Comparison of ENCODE assay signal across 14 mouse cellular contexts in the genomic region with DNA sequence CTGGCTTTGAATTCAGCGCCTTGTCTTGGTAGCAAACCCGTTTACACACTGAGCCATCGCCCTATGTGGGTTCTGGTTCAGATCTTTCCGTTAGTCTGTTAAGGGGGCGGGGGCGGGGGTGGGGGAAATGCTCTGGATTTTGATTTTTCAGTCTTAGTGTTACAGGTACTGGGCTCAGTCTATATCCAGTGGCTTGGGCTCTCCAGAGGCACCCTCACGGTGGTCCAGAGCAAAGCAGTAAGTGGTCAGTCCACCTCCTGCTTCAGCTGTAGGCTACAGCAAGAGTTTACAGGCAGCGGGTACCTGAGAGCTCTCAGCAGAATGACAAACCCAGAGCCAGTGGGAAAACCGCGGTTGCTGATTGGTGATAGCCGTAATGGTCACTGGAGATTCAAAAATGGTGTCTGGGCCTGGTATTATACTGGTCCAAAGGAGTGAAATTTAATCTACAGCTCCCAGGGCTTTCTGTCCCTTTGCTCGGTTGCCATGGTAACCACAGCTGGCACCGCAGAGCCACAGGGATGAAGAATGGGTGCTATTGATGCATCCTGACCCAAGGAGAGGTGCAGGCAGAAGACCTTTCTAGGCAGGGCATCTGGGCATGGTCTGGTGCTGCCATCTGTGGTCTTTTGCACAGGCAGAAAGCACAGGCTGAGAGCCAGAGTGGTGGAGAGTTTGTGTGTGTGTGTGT. TPM values are rescaled to one million over a fixed set of nuclear protein-coding genes. Genes with fewer than 3 reads are reported as not detected.
DNase-seq lines count a peak whose midpoint lies in the region; ATAC-seq and TF ChIP-seq lines count a peak whose summit lies in the region.
"Had no signal": no experiment of that assay in that cellular context is flagged by ENCODE, and none has a peak within 500 bp of the region (broad histone marks: within the 10 kb centered on the region; RNA-seq: fewer than 3 reads in every experiment).

No protein-coding gene starts in this region.

- 71% methylated on average over 13 of the region's 13 CpGs for WGBS in limb, embryonic 12.5 days
- WGBS in limb, embryonic 10.5 days, result 76% methylated on average over 13 of the region's 13 CpGs
- WGBS in embryonic facial prominence, embryonic 10.5 days, result 64% methylated on average over 13 of the region's 13 CpGs
- 51% methylated on average over 13 of the region's 13 CpGs for WGBS in hindbrain, embryonic 14.5 days
- WGBS in midbrain, embryonic 14.5 days, result 51% methylated on average over 13 of the region's 13 CpGs
- WGBS in liver, postnatal 0 days (ENCODE audit: insufficient replicate concordance), result 68% methylated on average over 13 of the region's 13 CpGs

- H3K9ac ChIP-seq in limb, embryonic 12.5 days (replicated peaks), result no peak overlapping the region
- H3K9ac ChIP-seq in hindbrain, embryonic 14.5 days, result no peak overlapping the region
- H3K9ac ChIP-seq in midbrain, embryonic 14.5 days (replicated peaks; ENCODE audit: low read length), result no peak overlapping the region
- H3K9ac ChIP-seq in liver, postnatal 0 days (replicated peaks), result no peak overlapping the region
- H3K9ac ChIP-seq: liver, embryonic 14.5 days had no signal

- no peak overlapping the region for H3K4me3 ChIP-seq in limb, embryonic 12.5 days (replicated peaks)
- H3K4me3 ChIP-seq in limb, embryonic 10.5 days, result no peak overlapping the region
- no peak overlapping the region for H3K4me3 ChIP-seq in embryonic facial prominence, embryonic 10.5 days
- no peak overlapping the region for H3K4me3 ChIP-seq in hindbrain, embryonic 14.5 days (replicated peaks; ENCODE audit: low read length)
- H3K4me3 ChIP-seq in midbrain, embryonic 14.5 days (replicated peaks; ENCODE audit: low read depth, low read length), result no peak overlapping the region
- H3K4me3 ChIP-seq in gastrocnemius, adult 2 months, result no peak overlapping the region
- no peak overlapping the region for H3K4me3 ChIP-seq in liver, postnatal 0 days (ENCODE audit: low read depth, low read length)

- H3K4me1 ChIP-seq in limb, embryonic 12.5 days (replicated peaks), result peaks cover 41% of the 10 kb centered on the region
- H3K4me1 ChIP-seq in limb, embryonic 10.5 days, result peaks cover 37% of the 10 kb centered on the region
- H3K4me1 ChIP-seq in embryonic facial prominence, embryonic 10.5 days, result peaks cover 46% of the 10 kb centered on the region
- peaks cover 22% of the 10 kb centered on the region for H3K4me1 ChIP-seq in hindbrain, embryonic 14.5 days (replicated peaks; ENCODE audit: control insufficient read depth, insufficient read depth, low read length)
- H3K4me1 ChIP-seq in midbrain, embryonic 14.5 days (ENCODE audit: control insufficient read depth, insufficient read depth, low read length), result peaks cover 20% of the 10 kb centered on the region
- no peaks in the 10 kb centered on the region for H3K4me1 ChIP-seq in liver, postnatal 0 days (ENCODE audit: insufficient read depth)

- intact Hi-C loops in gastrocnemius, adult 2 months (cut with DNase I), result no loop called here

- H3K27ac ChIP-seq in limb, embryonic 12.5 days, result 0 out of 2 replicates have a peak overlapping the region, but pooled peaks have one; percentile 31
- no peak overlapping the region; the same call in 1 of the 2 replicates for H3K27ac ChIP-seq in limb, embryonic 10.5 days
- H3K27ac ChIP-seq in embryonic facial prominence, embryonic 10.5 days (replicated peaks), result peak overlapping the region; percentile 5; the same call in 1 of the 2 replicates
- H3K27ac ChIP-seq in hindbrain, embryonic 14.5 days, result peak overlapping the region; percentile 74
- H3K27ac ChIP-seq in midbrain, embryonic 14.5 days (replicated peaks; ENCODE audit: low read depth, low read length), result peak overlapping the region; percentile 66
- no peak overlapping the region for H3K27ac ChIP-seq in gastrocnemius, adult 2 months
- no peak overlapping the region for H3K27ac ChIP-seq in liver, postnatal 0 days (ENCODE audit: low read depth)
- H3K27ac ChIP-seq: liver, embryonic 14.5 days had no signal

- H3K4me2 ChIP-seq in limb, embryonic 12.5 days, result no peak overlapping the region
- H3K4me2 ChIP-seq in hindbrain, embryonic 14.5 days (replicated peaks), result no peak overlapping the region
- H3K4me2 ChIP-seq in midbrain, embryonic 14.5 days (ENCODE audit: low read length), result no peak overlapping the region
- H3K4me2 ChIP-seq in liver, postnatal 0 days (ENCODE audit: low read depth, low read length), result no peak overlapping the region

- no peaks in the 10 kb centered on the region for H3K36me3 ChIP-seq in limb, embryonic 12.5 days
- no peaks in the 10 kb centered on the region for H3K36me3 ChIP-seq in limb, embryonic 10.5 days
- no peaks in the 10 kb centered on the region for H3K36me3 ChIP-seq in embryonic facial prominence, embryonic 10.5 days (replicated peaks)
- no peaks in the 10 kb centered on the region for H3K36me3 ChIP-seq in hindbrain, embryonic 14.5 days (replicated peaks; ENCODE audit: control insufficient read depth, insufficient read depth)
- no peaks in the 10 kb centered on the region for H3K36me3 ChIP-seq in midbrain, embryonic 14.5 days (ENCODE audit: control insufficient read depth, insufficient read depth, low read length)
- no peaks in the 10 kb centered on the region for H3K36me3 ChIP-seq in liver, postnatal 0 days (replicated peaks; ENCODE audit: insufficient read depth, low read length)

- no peak for TF ChIP-seq EP300 in liver, postnatal 0 days (IDR thresholded peaks at IDR 0.05; ENCODE audit: low read depth)

- DNase-seq in limb, embryonic 10.5 days (ENCODE audit: low spot score), result no peak
- DNase-seq in embryonic facial prominence, embryonic 10.5 days (ENCODE audit: low spot score), result peak; percentile 45
- peak; percentile 63 for DNase-seq in hindbrain, embryonic 14.5 days (ENCODE audit: low spot score)
- DNase-seq in midbrain, embryonic 14.5 days, result peak; percentile 79
- no peak for DNase-seq in gastrocnemius, adult 2 months
- no peak for DNase-seq in liver, postnatal 0 days
- DNase-seq in thymus, postnatal 14 days, result no peak
- DNase-seq: adrenal gland, adult 8-10 months; cerebellum, postnatal 36 days; kidney, adult 11 months; thymus, adult 2 months had no signal

- no peaks in the 10 kb centered on the region for H3K9me3 ChIP-seq in limb, embryonic 12.5 days
- no peaks in the 10 kb centered on the region for H3K9me3 ChIP-seq in limb, embryonic 10.5 days (replicated peaks)
- H3K9me3 ChIP-seq in embryonic facial prominence, embryonic 10.5 days, result no peaks in the 10 kb centered on the region
- no peaks in the 10 kb centered on the region for H3K9me3 ChIP-seq in hindbrain, embryonic 14.5 days (ENCODE audit: control insufficient read depth, low read length)
- H3K9me3 ChIP-seq in midbrain, embryonic 14.5 days (ENCODE audit: control insufficient read depth, low read length), result no peaks in the 10 kb centered on the region
- no peaks in the 10 kb centered on the region for H3K9me3 ChIP-seq in liver, postnatal 0 days (ENCODE audit: low read length)

- no peak for TF ChIP-seq CTCF in gastrocnemius, adult 2 months (IDR thresholded peaks at IDR 0.05)
- TF ChIP-seq CTCF in liver, postnatal 0 days (IDR thresholded peaks at IDR 0.05; ENCODE audit: low read depth), result no peak

- no peak for ATAC-seq in limb, embryonic 12.5 days (ENCODE audit: insufficient number of reproducible peaks, insufficient read depth, low FRiP score, low TSS enrichment, low read depth)
- ATAC-seq in hindbrain, embryonic 14.5 days (ENCODE audit: low FRiP score), result peak; percentile 74; the same call in 1 of the 2 replicates
- peak; percentile 37; the same call in 1 of the 2 replicates for ATAC-seq in midbrain, embryonic 14.5 days (ENCODE audit: low FRiP score, low TSS enrichment)
- ATAC-seq in liver, postnatal 0 days, result no peak

- no peaks in the 10 kb centered on the region for H3K27me3 ChIP-seq in limb, embryonic 12.5 days
- H3K27me3 ChIP-seq in limb, embryonic 10.5 days (ENCODE audit: low read depth, poor library complexity, severe bottlenecking), result peaks cover 17% of the 10 kb centered on the region
- H3K27me3 ChIP-seq in embryonic facial prominence, embryonic 10.5 days (replicated peaks; ENCODE audit: low read depth, poor library complexity, severe bottlenecking), result peaks cover 26% of the 10 kb centered on the region
- H3K27me3 ChIP-seq in hindbrain, embryonic 14.5 days (ENCODE audit: control insufficient read depth, insufficient read depth, low read length), result no peaks in the 10 kb centered on the region; the same call in 1 of the 2 replicates
- 0 out of 2 replicates have a peak, but pooled peaks cover 4% of the 10 kb centered on the region for H3K27me3 ChIP-seq in midbrain, embryonic 14.5 days (ENCODE audit: control insufficient read depth, insufficient read depth, low read length)
- 0 out of 2 replicates have a peak, but pooled peaks cover 5% of the 10 kb centered on the region for H3K27me3 ChIP-seq in liver, postnatal 0 days (ENCODE audit: insufficient read depth, low read length)

RNA-seq across cellular contexts. Expression of a gene that starts 17.5 kb away (rescaled TPM):
- polyA plus RNA-seq in limb, embryonic 12.5 days (2016; fragmentation: Nextera tagmentation; extraction: Ambion mirVana), result 9.9 and 11.3 TPM in 2 replicates
- 2.3 and 3.7 TPM in 2 replicates for polyA plus RNA-seq in limb, embryonic 10.5 days (2016; fragmentation: Nextera tagmentation; extraction: Ambion mirVana)
- 4.2 and 5.3 TPM in 2 replicates for polyA plus RNA-seq in embryonic facial prominence, embryonic 10.5 days (2016; fragmentation: Nextera tagmentation; extraction: Ambion mirVana)
- polyA plus RNA-seq in hindbrain, embryonic 14.5 days (2014; fragmentation: Nextera tagmentation; extraction: Ambion mirVana), result 4.9 TPM in 2 replicates
- 1.8 and 3.4 TPM in 2 replicates for polyA plus RNA-seq in midbrain, embryonic 14.5 days (2014; fragmentation: Nextera tagmentation; extraction: Ambion mirVana)
- total RNA-seq in gastrocnemius, adult 2 months (2021), result 1 to 10 TPM; 1.5 to 2.5 TPM
- 4.5 and 4.8 TPM in 2 replicates for polyA plus RNA-seq in liver, postnatal 0 days (2015; fragmentation: Nextera tagmentation; extraction: Ambion mirVana)

RNA-seq across cellular contexts. Expression of a gene that starts 23.8 kb away (rescaled TPM):
- 5.0 and 5.2 TPM in 2 replicates for polyA plus RNA-seq in limb, embryonic 12.5 days (2016; fragmentation: Nextera tagmentation; extraction: Ambion mirVana)
- polyA plus RNA-seq in limb, embryonic 10.5 days (2016; fragmentation: Nextera tagmentation; extraction: Ambion mirVana), result 1.5 and 1.8 TPM in 2 replicates
- polyA plus RNA-seq in embryonic facial prominence, embryonic 10.5 days (2016; fragmentation: Nextera tagmentation; extraction: Ambion mirVana), result 0.83 and 0.97 TPM in 2 replicates
- polyA plus RNA-seq in hindbrain, embryonic 14.5 days (2014; fragmentation: Nextera tagmentation; extraction: Ambion mirVana), result 1.2 and 2.0 TPM in 2 replicates
- 0.18 and 1.2 TPM in 2 replicates for polyA plus RNA-seq in midbrain, embryonic 14.5 days (2014; fragmentation: Nextera tagmentation; extraction: Ambion mirVana)
- 100 to 1,000 TPM; 344 to 373 TPM for total RNA-seq in gastrocnemius, adult 2 months (2021)
- 37.6 and 41.7 TPM in 2 replicates for polyA plus RNA-seq in liver, postnatal 0 days (2015; fragmentation: Nextera tagmentation; extraction: Ambion mirVana)
- total RNA-seq: CH12.LX had no signal

RNA-seq across cellular contexts. Expression of a gene that starts 51.5 kb away (rescaled TPM):
- 10.6 and 10.8 TPM in 2 replicates for polyA plus RNA-seq in limb, embryonic 12.5 days (2016; fragmentation: Nextera tagmentation; extraction: Ambion mirVana)
- 6.4 and 7.3 TPM in 2 replicates for polyA plus RNA-seq in limb, embryonic 10.5 days (2016; fragmentation: Nextera tagmentation; extraction: Ambion mirVana)
- polyA plus RNA-seq in embryonic facial prominence, embryonic 10.5 days (2016; fragmentation: Nextera tagmentation; extraction: Ambion mirVana), result 6.2 TPM in 2 replicates
- polyA plus RNA-seq in hindbrain, embryonic 14.5 days (2014; fragmentation: Nextera tagmentation; extraction: Ambion mirVana), result 1.2 and 1.3 TPM in 2 replicates
- polyA plus RNA-seq in midbrain, embryonic 14.5 days (2014; fragmentation: Nextera tagmentation; extraction: Ambion mirVana), result 1.2 and 1.7 TPM in 2 replicates
- 1 to 10 TPM in 1 of 2 experiments, under 1 TPM in 1; 0.48 to 1.1 TPM for total RNA-seq in gastrocnemius, adult 2 months (2021)
- 48.6 and 50.2 TPM in 2 replicates for polyA plus RNA-seq in liver, postnatal 0 days (2015; fragmentation: Nextera tagmentation; extraction: Ambion mirVana)

Comparison
In these comparisons a context has a peak if more than half of its experiments do, and no peak if none do; other contexts are left out.
1. H3K27ac ChIP-seq: peak in limb, embryonic 12.5 days (single experiment), embryonic facial prominence, embryonic 10.5 days (single experiment), hindbrain, embryonic 14.5 days (single experiment) and midbrain, embryonic 14.5 days (single experiment); none in limb, embryonic 10.5 days (single experiment), gastrocnemius, adult 2 months (single experiment) and liver, postnatal 0 days (single experiment).
2. ATAC-seq: peak in hindbrain, embryonic 14.5 days (single experiment) and midbrain, embryonic 14.5 days (single experiment); none in limb, embryonic 12.5 days (single experiment) and liver, postnatal 0 days (single experiment).
3. DNase-seq: peak in embryonic facial prominence, embryonic 10.5 days (single experiment), hindbrain, embryonic 14.5 days (single experiment) and midbrain, embryonic 14.5 days (single experiment); none in limb, embryonic 10.5 days (single experiment), gastrocnemius, adult 2 months (single experiment), liver, postnatal 0 days (single experiment) and thymus, postnatal 14 days (single experiment).